Mouse (Mus musculus): Measurements from ENCODE around the gene Cdh13. TPM values are rescaled to one million over a fixed set of nuclear protein-coding genes. Genes with fewer than 3 reads are reported as not detected.

Cdh13 gene
- total RNA-seq, 2 experiments from 2014 or later, result 95.8 to 111 TPM

DNA sequence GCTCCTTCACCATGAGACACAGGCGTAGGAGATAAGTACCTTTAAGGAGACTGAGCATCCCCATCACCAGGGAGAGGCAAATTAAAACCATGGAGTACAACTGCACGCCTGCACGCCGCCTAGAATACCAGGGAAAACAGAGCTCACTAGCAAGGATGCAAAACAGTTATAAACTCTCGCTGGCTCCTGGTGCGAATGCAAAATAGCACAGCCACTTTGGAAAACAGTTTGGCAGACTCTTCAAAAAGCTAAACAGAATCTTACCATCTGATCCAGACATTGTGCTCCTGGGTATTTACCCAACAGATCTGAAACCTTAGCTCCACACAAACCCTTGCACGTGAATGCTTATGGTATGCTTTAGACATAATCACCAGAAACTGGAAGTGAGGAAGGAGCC, 506.1 kb downstream of the Cdh13 start:
- DNase-seq (ENCODE audit: low spot score), result no peak

DNA sequence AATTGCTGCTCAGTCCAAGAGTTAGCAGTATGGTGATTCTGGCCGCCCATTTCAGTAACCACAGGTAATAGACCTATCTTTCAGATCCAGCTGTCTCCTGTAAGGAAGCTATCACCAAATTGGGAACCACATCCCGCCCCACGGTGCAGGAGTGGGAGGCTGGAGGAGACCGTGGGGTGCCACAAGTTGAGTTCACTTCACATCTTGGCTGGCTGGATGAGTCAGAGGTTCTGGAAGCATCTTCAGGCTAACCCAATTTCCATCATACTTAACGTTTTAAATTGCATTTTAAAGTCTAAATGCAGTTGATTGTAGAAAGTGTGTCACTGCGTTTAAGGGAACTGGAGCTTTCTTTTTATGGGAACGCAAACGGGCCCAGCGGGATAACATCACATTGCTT, 511.4 kb downstream of the Cdh13 start:
- DNase-seq (ENCODE audit: low spot score), result no peak

DNA sequence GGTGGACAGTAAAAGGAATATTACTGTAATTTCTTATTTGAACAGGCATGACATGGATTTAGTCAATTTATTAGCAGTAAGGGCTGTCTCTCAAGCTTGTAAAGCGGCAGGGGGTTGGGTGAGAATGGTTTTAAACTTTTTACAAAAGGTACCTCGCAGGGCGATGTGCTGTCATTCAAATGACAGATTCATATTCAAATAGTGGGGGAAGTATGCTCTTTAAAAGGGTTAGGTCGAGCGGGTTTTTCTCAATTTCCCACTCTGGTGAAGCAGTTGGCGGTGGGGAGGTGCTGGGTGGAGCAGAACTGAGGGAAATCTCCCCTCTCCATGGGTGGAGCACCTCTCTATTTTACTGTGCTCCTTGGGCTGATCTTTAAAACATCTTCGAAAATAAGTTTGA, 513.0 kb downstream of the Cdh13 start:
- no peak for DNase-seq (ENCODE audit: low spot score)

DNA sequence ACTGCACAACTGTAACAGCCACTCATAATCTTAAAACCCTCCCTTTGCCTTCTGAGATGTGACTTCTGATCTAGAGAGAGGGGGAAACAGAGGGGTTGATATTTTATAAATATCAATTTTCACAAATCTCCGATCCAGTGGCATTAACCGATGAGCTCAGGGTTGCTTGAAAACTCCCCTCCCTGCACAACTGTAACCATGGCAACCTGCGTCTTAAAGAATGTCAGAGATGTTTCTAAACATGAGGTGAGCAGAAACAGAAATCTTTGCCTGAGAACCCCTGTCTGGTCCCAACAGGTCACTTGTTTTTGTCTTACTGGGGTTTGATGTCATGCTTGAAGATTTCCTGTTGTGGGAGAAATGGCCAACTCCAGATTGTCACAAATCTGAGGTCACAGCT, 513.6 kb downstream of the Cdh13 start:
- no peak for DNase-seq (ENCODE audit: low spot score)

DNA sequence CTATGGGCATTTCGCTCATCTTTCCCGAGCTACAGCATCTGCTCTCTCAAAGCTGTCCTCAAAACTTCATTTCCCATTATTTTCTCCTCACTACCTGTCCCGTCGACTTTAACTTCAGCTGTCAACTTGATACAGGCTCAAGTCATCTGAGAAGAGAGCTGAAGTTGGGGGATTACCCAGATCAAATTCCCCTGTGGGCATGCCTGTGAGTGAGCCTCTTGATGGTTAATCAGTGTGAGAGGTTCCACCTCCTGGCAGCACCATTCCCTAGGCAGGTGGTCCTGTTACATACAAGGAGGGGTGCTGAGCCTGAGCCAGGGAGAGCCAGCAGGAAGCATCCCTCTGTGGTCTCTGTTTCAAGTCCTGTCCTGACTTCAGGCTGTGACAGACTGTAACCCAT, 519.6 kb downstream of the Cdh13 start:
- no peak for DNase-seq (ENCODE audit: low spot score)

DNA sequence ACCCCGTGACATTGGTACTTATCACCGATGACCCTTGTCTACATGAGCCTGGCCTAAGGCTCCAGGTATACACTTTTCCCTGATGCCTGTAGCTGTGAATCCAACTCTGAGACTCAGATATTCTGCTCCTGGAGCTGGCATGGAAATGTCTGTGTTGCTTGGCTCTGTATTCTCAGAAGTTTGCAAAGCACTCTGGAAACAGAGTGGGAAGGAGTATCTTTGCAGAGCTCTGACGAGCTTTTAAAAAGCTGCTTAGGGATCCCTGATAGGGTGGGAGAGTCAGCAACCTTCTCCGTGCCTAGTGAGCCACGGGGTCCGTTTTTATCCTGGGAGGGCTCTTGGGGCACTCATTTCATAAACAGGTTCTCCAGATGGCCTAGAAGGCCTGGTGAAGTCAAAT, 526.1 kb downstream of the Cdh13 start:
- no peak for DNase-seq (ENCODE audit: low spot score)

DNA sequence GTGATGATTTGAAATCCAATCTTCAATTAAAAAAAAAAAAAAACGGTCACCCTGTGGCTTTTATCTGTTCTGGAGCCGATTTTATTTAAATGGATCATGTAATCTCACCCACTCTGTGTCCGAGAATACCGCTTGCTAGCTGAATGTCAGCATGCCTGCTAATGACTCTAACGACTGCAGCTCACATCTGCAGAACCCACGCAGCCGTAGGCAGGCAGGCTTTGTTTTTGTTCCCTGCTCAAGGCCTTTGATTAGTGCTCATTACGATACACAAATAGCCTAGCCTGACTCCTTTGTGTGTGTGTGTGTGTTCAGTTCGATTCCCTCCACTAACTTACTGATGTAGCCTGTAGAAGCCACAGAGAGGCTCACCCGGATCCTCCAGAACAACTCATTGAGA, 531.5 kb downstream of the Cdh13 start:
- DNase-seq (ENCODE audit: low spot score), result no peak

DNA sequence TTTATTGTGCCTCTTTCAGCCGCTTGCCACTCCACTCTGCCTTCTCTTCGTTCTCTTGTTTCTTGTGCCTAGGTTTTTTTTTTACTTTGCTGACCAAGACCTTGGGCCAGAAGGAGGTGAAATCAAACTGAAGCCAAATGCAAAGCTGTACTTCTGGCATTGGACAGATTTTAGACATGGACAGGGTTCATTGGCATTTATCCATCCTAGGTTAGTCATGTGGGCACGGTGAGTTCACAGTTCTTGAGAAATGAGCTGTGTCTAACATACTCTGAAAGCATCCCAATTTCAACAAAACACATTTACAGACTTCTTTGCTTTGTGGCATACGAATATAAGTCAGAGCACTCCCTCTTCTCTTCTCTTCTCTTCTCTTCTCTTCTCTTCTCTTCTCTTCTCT, 543.2 kb downstream of the Cdh13 start:
- no peak for DNase-seq (ENCODE audit: low spot score)

DNA sequence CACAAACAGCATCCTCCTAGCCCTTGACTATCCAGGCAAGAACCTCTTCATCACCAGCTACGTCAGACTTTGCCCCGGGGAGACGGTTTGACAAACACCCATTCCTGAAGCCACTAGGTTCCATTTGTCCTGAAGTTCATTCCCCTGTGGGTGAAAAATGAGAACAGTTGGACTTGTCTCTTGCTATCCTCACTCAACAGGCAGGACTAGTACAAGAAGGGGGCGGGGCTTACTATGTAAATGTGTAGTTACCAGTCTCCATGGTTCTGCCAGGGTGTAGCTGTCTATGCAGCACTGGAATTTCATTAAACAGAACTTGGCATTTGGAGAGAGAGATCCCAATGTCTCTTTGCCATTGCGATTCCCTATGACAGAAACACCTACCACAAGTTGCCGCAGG, 544.2 kb downstream of the Cdh13 start:
- no peak for DNase-seq (ENCODE audit: low spot score)

DNA sequence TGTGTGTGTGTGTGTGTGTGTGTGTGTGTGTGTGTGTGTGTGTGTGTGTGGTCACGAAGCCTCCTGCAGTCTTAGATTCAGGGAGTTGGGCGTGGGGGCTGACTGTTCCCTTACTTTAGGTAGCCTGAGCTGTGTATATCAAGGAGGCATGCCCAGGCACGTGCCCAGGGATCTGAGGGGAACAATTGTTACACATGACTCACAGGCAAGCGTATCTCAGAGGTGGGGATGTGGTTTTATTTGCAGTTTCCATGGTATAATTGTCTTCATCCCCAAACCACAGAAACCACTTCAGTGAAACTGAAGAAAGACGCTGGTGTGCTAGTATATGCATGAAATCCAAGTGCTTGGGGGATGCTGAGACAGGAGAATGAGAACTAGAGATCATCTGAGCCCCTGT, 546.8 kb downstream of the Cdh13 start:
- no peak for DNase-seq (ENCODE audit: low spot score)

DNA sequence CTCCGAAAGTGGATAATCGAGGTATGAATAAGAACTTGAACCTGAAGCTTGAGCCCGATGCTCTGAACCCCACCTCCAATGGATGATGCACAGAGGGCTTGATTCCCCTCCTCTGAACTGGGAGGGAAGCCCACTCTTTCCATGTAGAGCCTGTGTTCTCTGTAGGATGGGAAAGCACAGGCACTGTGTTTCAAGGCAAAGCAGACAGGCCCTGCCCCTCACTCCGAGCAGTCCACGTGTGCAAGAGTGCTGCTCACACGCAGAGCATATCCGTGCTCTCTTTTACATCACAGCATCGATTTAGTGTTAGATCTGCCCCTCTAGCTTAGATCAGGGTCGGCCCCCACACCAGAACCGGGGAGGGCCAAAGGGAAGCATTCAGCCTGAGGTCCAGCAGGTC, 547.5 kb downstream of the Cdh13 start:
- DNase-seq (ENCODE audit: low spot score), result no peak

DNA sequence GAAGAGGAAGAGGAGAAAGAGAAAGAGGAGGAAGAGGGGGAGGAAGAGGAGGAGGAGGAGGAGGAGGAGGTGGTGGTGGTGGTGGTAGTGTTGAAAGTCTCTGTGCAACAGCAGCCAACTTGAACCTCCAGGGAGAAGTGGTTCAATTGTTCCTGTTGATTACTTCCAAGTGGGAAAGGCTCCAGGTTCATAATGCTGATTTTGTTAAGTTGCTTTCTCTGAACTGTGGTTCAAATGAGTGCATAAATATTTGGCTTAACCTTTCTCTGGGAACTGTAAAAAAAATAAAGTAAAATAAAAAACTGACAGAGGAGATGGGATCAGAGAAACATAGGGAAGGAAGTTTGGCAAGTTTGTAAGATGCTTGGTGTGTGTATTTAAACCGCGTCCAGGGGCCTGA, 555.3 kb downstream of the Cdh13 start:
- no peak for DNase-seq (ENCODE audit: low spot score)

DNA sequence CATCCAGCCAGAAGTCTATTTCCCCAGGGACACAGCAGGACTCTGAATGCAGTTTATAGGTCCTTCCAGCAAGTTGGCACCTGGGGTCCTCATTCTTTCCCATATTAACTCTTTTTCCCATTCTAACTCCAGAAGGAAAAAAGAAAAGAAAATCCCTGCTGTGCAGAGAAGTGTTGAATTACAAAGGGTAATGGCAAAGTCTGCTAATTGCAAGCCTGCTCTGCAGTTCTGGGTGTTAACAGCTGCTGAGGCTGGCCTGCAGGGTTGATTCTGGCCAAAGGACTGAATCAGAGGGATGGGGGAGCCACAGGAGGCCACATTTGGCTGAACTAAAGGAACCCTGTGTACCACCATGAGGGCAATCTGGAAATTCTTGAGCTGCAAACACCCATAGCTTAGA, 562.2 kb downstream of the Cdh13 start:
- no peak for DNase-seq (ENCODE audit: low spot score)

DNA sequence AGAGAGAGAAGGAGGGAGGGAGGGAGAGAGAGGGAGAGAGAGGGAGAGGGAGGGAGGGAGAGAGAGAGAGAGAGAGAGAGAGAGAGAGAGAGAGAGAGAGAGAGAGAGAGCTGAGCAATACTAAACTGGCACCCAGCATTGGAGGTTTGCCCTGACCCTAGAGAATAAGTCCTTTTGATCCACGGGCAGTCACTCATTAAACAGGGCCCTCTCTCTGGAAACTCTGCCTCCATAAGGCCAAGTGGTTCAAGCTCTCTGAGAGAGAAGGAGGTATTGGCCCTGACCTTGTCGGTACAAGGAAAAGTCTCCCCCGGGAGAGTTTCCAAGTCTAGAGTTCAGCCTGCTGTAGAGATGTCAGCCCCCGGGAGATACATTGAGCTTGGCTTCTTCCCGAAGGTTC, 564.5 kb downstream of the Cdh13 start:
- no peak for DNase-seq (ENCODE audit: low spot score)

DNA sequence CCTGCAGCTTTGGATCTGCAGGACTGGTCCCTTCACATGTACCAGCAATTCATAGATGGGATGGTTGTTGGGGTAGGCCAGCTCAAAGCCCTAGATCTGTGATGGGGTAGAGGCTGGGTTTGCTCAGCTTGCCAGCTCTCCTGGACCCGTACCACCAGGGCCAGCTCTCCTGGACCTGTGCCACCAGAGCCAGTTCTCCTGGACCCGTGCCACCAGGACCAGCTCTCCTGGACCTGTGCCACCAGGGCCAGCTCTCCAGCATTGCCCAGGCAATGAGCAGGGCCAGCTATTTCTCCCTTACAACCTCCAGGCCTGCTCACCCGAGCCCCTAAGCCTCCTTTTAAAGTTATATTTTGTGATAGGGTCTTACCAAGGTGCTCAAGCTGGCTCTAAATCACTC, 566.0 kb downstream of the Cdh13 start:
- DNase-seq (ENCODE audit: low spot score), result no peak

DNA sequence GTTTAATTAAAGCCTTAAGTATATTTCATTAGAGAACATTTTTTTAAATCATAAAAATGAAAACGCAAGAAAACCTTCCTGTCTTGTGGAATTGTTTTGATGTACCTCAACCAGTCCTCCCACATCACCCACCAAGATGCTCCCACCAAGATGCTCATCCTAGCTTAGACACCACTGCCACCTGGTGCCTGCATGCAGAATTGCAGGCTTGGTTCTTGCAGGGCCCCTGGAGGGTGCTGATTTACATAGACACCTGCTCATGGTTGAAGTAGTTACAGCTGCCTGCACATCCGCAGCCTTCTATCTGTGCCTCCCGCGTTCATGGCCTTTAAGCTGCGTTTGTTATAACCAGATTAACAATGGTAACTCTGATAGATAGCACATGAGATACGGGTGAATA, 566.8 kb downstream of the Cdh13 start:
- DNase-seq (ENCODE audit: low spot score), result peak; percentile 68

DNA sequence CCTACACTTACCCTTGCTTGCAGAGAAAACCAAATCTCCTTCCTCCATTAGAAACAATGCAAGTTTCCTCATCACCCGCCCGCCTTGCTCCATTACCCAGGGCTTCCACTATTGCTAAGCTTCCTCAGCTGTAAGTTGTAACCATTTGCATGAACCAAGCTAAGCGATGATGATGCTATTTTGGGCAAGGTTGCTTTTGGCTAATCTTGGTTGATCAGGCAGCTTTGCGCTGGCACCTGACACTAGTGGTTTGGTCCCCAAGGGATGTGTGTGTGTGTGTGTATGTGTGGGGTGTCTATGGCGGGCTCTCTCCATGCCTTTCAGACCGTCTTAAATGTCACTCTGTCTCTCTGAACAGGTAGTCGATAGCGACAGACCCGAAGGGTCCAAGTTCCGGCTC, 567.8 kb downstream of the Cdh13 start:
- no peak for DNase-seq (ENCODE audit: low spot score)

DNA sequence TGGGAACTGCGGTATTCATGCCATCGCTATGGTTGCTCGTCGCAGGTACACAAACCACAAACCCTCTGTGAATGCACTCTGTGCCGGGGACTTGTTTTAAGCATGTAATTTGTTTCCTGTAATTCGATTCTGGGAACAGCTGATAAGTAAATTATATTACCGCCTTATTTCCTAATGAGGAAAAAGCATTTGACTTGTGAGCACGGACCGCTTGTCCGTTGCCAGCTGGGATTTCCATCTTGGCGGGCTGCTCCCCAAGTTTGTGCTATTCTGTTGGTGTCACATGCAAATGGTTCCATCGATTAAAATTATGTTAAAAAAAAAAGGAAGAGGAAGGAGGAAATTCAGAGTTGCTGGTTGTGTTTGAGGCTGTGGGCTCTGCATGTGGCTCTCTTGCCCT, 569.3 kb downstream of the Cdh13 start:
- no peak for DNase-seq (ENCODE audit: low spot score)

DNA sequence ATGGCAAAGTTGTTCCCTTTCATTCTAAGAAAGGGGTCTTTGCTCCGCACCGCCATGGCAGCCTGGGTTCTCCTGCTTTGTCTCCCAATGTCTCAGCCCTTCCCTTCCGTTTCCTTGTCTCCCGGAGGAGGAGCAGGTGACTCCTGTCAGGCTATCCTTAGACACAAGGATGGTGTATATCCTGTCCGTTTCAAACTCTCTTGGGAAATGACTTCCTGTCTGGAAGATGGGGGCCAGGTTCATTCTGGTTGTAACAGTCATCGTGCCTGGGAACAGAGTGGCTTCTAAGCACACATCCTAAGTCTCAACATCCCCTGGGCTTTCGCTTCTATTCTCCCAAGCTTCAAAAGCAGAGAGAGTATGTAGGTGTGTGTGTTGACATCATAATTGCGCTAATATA, 571.1 kb downstream of the Cdh13 start:
- DNase-seq (ENCODE audit: low spot score), result no peak

DNA sequence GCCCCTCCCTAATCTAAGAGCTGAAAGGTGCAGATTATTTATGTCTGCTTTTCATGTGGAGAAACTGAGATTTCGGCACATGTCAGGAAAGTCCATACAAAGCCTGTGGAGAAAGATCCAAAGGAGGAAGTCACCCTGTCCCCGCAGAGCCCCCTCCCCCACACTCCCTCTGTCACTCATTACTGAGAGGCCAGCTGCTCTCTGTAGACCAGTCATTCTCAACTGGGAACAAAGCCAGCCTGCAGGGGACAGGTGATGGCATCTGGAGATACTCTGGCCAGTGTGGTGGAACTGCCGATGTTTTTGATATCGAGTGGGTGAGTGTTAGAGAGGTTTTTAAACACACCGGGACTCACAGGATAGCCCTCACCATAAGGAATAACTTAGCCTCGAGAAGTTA, 582.8 kb downstream of the Cdh13 start:
- no peak for DNase-seq (ENCODE audit: low spot score)

DNA sequence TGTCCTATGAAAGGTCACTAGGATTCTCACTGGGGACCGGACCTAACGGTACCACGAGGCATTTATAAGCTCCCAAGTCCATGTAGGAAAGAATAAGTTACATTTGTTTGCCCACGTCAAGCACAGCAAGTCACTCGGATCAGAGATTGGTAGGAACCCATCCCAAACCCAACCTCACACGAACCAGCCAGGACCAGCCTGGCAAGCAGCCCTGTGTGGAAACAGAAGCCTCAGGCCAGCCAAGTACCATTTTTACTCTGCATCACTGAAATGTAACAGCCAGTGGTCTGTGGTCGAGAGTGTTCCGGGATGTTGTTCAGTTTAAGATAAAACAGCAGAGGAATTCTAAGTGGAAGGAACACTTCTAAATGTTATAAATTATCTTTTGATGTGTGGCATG, 587.2 kb downstream of the Cdh13 start:
- DNase-seq (ENCODE audit: low spot score), result no peak

DNA sequence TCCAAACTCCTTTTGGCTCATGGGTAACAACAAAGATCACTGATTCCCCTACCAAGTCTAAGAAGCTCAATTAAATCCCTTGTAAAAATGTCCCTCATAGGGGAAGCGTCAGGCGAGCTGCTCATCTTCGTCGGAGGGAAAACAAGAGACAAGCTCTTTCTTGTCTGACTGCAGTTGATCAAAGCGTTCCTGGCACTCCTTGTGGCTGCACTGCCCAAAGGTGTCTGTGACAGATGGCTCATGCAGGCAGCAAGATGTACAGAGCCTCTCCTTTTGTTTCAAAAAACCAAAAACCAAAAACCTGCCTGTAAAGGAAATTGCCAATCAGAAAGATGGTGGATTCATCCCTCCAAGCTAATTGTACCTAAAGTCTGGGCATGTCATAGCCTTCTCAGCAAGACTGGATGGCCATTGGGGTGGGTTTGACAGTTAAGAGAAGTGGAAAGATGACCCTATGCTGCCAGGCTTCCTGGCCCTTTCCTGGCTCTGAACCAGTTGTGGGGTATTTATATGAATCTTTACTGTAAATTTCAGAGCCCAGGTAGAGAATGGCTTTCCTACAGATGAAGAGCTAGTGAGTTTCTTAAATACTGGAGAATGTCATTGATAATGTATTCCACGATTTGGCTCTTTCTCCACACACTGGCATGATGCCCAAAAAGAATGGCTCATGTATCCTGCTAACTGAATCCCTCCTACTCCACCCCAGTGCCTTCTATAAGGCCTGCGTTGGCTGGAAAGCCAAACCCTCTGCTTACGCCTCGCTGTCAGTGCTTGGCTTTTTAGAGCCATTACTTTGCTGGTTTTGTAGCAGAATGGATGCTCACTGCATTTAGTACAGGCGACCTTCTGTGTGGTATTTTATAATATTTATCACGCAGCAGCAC, 596.6 kb downstream of the Cdh13 start:
- DNase-seq (ENCODE audit: low spot score), result no peak

DNA sequence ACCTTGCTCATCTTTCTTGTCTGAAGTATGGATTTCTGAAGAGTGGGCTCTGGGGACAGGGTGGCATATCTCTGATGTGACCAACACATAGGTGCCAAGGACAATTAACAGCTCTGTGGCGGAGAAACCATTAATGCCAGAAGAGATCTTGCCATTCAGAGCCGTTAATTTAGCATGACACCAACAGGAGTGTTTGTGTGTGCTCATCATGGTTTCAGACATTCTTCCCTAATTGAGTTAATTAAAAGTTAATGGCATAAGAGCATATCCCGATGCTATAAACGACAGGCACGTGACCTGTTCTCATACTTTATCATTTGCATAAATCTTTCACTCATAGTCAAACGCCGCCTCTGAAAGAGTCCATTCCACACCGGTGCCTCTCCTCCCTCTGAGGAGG, 600.8 kb downstream of the Cdh13 start:
- no peak for DNase-seq (ENCODE audit: low spot score)

DNA sequence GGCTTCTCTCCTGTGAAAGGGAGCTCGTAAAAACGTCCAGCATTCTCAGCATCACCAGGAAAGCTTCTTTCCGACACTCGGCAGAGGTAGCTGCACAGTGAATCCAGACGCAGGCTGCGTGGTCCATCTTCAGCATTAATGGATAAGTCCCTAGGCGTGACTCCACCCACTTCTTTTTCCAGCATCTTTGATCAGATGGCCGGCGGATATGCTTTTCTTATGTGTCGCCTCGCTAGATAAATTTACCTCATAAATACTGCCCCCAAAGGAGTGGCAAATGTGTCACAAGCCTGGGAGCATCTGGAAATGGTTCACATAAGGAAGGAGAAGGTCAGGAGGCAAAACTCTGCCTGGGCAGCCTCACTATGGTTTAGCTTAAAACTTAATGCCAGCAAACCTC, 601.5 kb downstream of the Cdh13 start:
- no peak for DNase-seq (ENCODE audit: low spot score)

All from gastrocnemius, adult 18-20 months (tissue).